Mouse (Mus musculus) megakaryocyte, embryonic 14.5 days (primary cell): ENCODE measurements around the gene Dpysl5. TPM values are rescaled to one million over a fixed set of nuclear protein-coding genes. Genes with fewer than 3 reads are reported as not detected.
A peak's percentile ranks its signal among the peaks of the same experiment; 100 is the strongest.

ENCODE experiments used
- H3K27me3 ChIP-seq: replicated peaks from 2 replicates; pipeline ENCODE3; 2012; ENCODE audit warnings: inconsistent platforms
- H3K36me3 ChIP-seq: replicated peaks from 2 replicates; pipeline ENCODE3; 2012; ENCODE audit warnings: low read length, inconsistent platforms, mixed read lengths
- H3K4me1 ChIP-seq: 2 replicates; pipeline ENCODE4 v1.6.1; 2012; ENCODE audit warnings: inconsistent platforms
- H3K4me3 ChIP-seq: replicated peaks from 2 replicates; pipeline ENCODE3; 2012; ENCODE audit warnings: moderate library complexity, mild to moderate bottlenecking, inconsistent platforms
- H3K9me3 ChIP-seq: 2 replicates; pipeline ENCODE4 v1.6.1; 2012; ENCODE audit warnings: inconsistent platforms
- FLI1 ChIP-seq: IDR thresholded peaks from 2 replicates; pipeline ENCODE4 v1.6.1; 2012; ENCODE audit warnings: low read length, inconsistent platforms, mixed read lengths
- GATA1 ChIP-seq: IDR thresholded peaks from 3 replicates; pipeline ENCODE4 v1.6.1; 2012; ENCODE audit warnings: mixed read lengths, low read length, inconsistent platforms, borderline replicate concordance
- polyA plus RNA-seq: library from polyadenylated mRNA; stranded (reverse); fragments of >175 nt; gene quantifications from 2 replicates; pipeline ENCODE4 v1.2.3, GENCODE M21; 2012; ENCODE audit warnings: low replicate concordance; ENCODE audit not compliant: insufficient read depth

Dpysl5 gene
- polyA plus RNA-seq, 1 experiment, result 0.12 TPM

DNA sequence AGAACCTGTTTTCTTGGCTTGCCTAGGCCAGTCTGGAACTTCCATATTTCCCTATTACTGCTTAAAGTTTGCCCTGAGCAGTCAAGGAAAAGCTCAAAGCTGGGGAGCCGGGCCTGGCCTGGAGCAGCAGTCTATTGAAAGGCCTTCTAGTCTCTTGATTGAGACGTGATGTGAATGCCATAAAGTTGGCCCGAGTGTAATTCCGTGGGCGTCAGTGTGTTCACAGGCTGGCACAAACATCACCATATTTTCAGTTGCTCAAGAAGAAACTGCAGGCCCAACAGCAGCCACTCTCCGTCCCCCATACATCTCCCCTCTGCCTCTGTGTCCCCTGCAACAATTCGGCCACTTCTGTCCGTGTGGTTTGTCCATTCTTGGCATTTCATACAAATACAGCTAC lies 10.6 kb downstream of the Dpysl5 start:
- Histone ChIP-seq H3K4me3 (no peak overlapping the region), H3K36me3 (no peaks in the 10 kb centered on the region), H3K27me3 (peaks cover 69% of the 10 kb centered on the region), H3K4me1 (no peaks in the 10 kb centered on the region), H3K9me3 (peaks cover 7% of the 10 kb centered on the region)
- TF ChIP-seq FLI1, result no peak
- no peak for TF ChIP-seq GATA1

DNA sequence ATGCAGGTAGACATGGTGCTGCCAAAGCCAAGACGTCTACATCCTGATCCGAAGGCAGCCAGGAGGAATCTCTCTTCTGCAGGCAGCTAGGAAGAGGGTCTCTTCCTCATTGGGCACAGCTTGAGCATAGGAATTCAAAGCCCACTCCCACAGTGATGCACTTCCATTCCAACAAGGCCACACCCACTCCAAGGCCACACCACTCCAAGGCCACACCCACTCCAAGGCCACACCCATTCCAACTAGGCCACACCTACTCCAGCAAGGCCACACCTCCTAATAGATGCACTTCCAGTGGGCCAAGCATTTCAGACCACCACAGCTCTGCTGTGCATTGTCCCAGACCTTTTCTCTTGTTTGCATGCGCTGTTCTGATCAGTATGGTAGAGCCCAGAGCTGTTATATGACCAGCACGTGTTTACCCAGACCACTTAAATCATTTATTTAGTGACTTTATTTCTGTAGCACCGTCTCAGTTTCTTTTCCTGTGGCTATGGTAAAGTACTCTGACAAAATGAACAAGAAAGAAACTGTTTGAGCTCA lies 14.9 kb downstream of the Dpysl5 start:
- no peak for TF ChIP-seq FLI1
- no peak for TF ChIP-seq GATA1
- H3K27me3 ChIP-seq, result peaks cover 57% of the 10 kb centered on the region
- no peaks in the 10 kb centered on the region for H3K4me1 ChIP-seq
- no peak overlapping the region for H3K4me3 ChIP-seq
- no peaks in the 10 kb centered on the region for H3K36me3 ChIP-seq
- peaks cover 7% of the 10 kb centered on the region for H3K9me3 ChIP-seq

DNA sequence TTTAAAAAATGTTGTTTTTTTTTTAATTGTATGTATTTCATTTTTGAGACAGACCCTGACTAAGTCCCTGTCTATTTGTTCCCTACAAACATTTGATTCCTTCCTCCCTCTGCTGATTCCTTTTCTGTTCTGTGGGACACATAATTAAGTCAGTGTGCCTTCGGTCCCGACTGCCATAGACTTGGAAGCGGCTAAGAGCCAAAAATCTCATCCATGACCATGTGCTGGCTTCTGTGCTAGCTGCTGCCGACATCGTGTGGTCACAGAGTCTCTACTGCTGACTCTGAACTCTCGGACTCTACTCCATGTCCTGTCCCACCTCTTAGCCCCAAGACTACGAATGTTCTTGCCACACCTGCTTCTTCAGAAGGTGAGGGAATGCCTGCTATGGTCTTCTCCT lies 21.1 kb downstream of the Dpysl5 start:
- peak overlapping the region; percentile 29 for H3K4me3 ChIP-seq
- no peaks in the 10 kb centered on the region for H3K9me3 ChIP-seq
- H3K27me3 ChIP-seq, result peaks cover 59% of the 10 kb centered on the region
- H3K4me1 ChIP-seq, result peaks cover 8% of the 10 kb centered on the region
- H3K36me3 ChIP-seq, result no peaks in the 10 kb centered on the region
- TF ChIP-seq GATA1, result no peak
- no peak for TF ChIP-seq FLI1

DNA sequence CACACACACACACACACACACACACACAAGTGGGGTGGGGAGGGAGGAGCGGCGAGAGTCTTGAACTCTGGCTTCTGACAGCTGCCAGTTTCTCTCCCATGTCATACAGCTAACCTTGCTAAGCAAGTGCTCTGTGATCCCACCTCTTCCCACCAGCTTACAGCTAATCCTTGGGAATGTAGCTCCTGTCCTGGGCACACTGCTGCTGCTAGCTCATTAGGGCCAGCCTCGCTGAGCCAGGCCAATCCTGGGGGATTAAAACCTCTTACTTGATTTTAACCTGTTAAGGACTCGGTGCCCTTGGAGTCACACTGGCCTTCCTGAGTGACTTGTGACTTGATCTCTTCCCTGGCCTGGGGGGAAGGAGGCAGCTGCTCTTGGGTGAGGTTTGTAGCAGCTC lies 23.3 kb downstream of the Dpysl5 start:
- Histone ChIP-seq H3K4me1 (peaks cover 20% of the 10 kb centered on the region), H3K27me3 (peaks cover 65% of the 10 kb centered on the region), H3K4me3 (no peak overlapping the region), H3K36me3 (no peaks in the 10 kb centered on the region), H3K9me3 (no peaks in the 10 kb centered on the region)
- TF ChIP-seq FLI1 (no peak), GATA1 (no peak)

DNA sequence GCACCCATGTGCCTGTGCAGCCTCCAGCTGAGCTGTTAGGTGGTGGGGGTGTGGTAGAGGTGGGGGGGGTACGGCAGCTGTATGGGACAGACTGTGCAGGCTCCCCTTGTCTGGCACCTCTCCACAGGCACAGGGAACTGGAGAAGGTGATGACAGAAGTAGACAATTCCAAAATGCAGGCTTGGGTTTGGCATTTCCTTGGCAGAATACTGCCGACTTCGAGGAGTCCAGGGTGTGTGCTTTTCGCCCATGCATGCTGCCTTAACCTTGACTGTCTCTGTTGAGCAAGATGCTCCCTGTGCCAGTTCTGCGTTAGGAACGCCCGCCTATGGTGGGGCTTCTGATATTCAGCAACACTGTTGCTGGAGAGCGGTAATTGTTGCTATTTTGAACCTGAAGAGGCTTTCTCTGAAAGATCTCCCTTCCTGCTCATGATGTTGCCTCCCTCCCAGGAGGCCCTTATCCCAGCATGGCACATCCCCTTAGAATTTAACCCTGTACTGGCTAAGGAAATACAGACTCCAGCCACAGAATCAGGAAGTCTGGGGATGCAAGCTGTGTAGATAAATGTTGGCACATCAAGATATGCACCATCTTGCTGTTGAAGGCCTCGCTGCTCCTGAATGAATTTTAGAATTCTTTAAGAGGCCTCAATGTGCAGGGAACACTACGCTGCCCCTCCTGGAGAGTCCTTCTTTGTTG lies 26.9 kb downstream of the Dpysl5 start:
- Histone ChIP-seq H3K9me3 (no peaks in the 10 kb centered on the region), H3K4me1 (peaks cover 24% of the 10 kb centered on the region), H3K36me3 (no peaks in the 10 kb centered on the region), H3K4me3 (no peak overlapping the region), H3K27me3 (peaks cover 78% of the 10 kb centered on the region)
- no peak for TF ChIP-seq GATA1
- TF ChIP-seq FLI1, result no peak

DNA sequence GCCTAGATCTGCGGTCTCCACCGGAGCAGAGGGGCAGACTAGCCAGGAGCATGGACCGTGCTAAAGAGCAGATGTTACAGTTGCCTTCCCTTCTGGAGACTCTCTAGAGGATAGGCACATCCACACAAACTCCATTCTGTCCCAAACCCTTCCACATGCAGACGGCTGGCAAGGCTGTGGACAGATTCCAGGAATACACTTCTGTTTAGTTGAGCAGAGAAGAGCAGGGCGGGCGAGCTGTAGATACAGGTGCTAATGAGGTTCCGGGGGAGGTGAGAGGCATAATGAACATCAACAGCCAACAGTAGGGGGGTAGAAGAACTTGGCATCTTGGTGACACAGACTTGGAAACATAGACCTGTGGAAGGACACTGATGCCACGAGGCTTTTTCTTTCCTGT lies 28.2 kb downstream of the Dpysl5 start:
- no peaks in the 10 kb centered on the region for H3K9me3 ChIP-seq
- H3K4me3 ChIP-seq, result no peak overlapping the region
- no peak for TF ChIP-seq GATA1
- no peak for TF ChIP-seq FLI1
- H3K36me3 ChIP-seq, result no peaks in the 10 kb centered on the region
- peaks cover 33% of the 10 kb centered on the region for H3K4me1 ChIP-seq
- H3K27me3 ChIP-seq, result peaks cover 78% of the 10 kb centered on the region

DNA sequence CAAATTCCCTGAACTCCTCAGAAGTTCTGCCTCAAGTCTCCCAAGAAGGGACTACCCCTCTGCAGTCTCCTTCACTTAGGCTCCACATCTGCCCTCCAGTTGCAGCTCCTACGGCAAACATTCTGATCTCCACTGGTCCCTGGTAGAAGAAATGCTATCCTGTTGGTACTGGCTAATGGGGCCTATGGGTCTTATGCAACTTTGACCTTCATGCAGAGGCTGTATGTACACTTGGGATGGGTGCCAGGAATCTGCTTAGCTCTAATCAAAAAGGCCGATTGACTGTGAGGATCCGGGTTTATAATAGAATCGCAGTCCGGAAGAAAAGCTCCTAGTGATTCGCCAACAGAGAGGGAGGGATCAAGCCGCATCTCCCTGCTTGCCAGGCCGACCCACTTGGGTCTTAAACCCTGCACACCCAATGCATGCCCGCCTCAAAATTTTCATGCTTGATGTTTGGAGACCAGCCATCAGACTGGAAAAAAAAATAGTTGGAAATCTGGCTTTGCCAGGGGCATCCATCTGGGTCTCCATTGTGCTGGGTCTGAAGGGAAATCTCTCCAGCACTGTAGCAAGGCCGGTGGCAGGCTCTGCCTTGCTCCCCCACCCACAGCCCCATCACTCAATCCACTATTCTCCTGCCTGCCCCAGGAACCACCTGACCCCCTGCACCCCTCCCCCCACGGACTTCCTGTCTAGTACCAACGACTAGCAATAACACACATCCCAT lies 38.4 kb downstream of the Dpysl5 start:
- peaks cover 50% of the 10 kb centered on the region for H3K27me3 ChIP-seq
- TF ChIP-seq GATA1, result no peak
- TF ChIP-seq FLI1, result no peak

DNA sequence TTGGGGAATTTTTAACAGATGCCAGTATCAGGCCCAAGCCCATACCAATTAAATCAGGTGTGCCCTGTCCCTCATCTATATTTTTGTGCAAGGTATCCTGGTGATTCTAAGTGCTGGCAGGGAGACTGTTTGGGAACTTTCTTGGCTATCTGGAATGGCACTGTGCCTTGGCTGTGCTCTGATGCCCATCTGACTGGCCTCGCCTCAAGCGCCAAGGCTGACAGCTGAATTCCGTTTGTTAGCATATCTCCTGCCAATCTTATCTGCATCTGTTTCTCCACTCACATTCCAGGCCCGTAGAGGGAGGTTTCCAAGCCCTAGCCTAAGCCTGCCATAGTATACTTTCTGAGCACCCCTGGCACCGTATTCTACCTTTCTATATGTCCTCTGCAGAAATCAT lies 39.7 kb downstream of the Dpysl5 start:
- H3K4me3 ChIP-seq, result no peak overlapping the region

More for the DNA sequence above, 38.4 kb downstream of the Dpysl5 start:
- H3K36me3 ChIP-seq, result no peaks in the 10 kb centered on the region
- peaks cover 43% of the 10 kb centered on the region for H3K4me1 ChIP-seq
- no peak overlapping the region for H3K4me3 ChIP-seq
- no peaks in the 10 kb centered on the region for H3K9me3 ChIP-seq

DNA sequence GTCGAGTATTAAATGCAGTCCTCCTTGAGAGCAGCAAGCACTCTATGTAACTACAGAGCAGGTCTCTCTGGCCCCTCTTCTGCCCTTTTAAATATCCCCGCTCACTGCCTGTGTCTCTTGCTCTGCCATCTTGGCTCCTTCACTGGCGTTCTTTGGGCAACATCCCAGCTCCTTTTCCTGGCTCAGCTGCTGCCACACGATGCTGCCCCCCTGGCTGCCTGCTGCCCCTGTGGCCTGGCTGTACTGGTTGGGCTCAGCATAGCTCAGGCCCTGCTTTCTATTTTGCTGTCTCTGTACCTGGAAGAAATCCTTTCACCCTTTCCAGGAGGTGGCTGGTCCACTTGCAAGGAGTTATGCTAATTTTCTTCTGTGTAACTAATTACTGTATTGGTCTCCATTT lies 41.8 kb downstream of the Dpysl5 start:
- Histone ChIP-seq H3K4me3 (no peak overlapping the region), H3K27me3 (peaks cover 58% of the 10 kb centered on the region), H3K36me3 (no peaks in the 10 kb centered on the region), H3K9me3 (no peaks in the 10 kb centered on the region), H3K4me1 (peaks cover 11% of the 10 kb centered on the region)
- TF ChIP-seq FLI1 (no peak), GATA1 (no peak)

More for the DNA sequence above, 39.7 kb downstream of the Dpysl5 start:
- TF ChIP-seq FLI1 (no peak), GATA1 (no peak)
- peaks cover 31% of the 10 kb centered on the region for H3K4me1 ChIP-seq
- no peaks in the 10 kb centered on the region for H3K36me3 ChIP-seq
- H3K9me3 ChIP-seq, result no peaks in the 10 kb centered on the region
- peaks cover 51% of the 10 kb centered on the region for H3K27me3 ChIP-seq

DNA sequence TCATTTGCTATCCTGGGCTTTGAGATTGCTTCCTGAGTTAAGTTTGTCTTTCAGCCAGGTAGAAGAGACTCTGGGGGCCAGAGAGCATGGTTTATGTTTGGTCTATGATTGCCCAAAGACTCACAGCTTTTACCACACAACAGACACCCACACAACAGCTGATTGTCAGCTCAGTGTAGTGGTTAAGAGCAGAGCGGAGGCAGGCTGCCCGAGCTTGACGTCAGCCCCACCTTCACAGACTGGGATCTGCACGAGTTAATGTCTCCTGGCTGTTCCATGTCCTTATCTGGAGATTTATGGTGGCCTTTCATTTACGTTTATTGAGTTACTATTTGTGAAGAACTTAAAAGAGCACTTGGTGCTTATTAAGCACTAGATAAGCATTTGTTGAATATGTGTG lies 43.9 kb downstream of the Dpysl5 start:
- Histone ChIP-seq H3K36me3 (no peaks in the 10 kb centered on the region), H3K9me3 (no peaks in the 10 kb centered on the region), H3K27me3 (peaks cover 44% of the 10 kb centered on the region), H3K4me3 (no peak overlapping the region), H3K4me1 (peaks cover 1% of the 10 kb centered on the region)
- TF ChIP-seq FLI1 (no peak), GATA1 (no peak)
